Mouse (Mus musculus) liver, embryonic 13.5 days (tissue): Measurements from ENCODE around the gene Rpp30. TPM values are rescaled to one million over a fixed set of nuclear protein-coding genes. Genes with fewer than 3 reads are reported as not detected.

ENCODE experiments used
- ATAC-seq: fragments of 200-750 bp; cut with Nextera tagmentation; 2 replicates; pipeline ENCODE4 v1.8.0; 2017; ENCODE audit warnings: low read depth, mild to moderate bottlenecking, moderate number of reproducible peaks, moderate library complexity
- DNase-seq: peaks from one replicate; pipeline ENCODE4 v3.0.0; 2022
- H3K27ac ChIP-seq: fragments of 300-500 bp; sonication (generic); 2 replicates; pipeline ENCODE4 v1.5.1; 2015; ENCODE audit warnings: moderate library complexity, mild to moderate bottlenecking, inconsistent platforms
- H3K27me3 ChIP-seq: fragments of 300-500 bp; sonication (generic); 2 replicates; pipeline ENCODE4 v1.6.1; 2015; ENCODE audit warnings: mild to moderate bottlenecking, inconsistent platforms
- H3K36me3 ChIP-seq: fragments of 300-500 bp; sonication (generic); 2 replicates; pipeline ENCODE4 v1.6.1; 2015; ENCODE audit warnings: mild to moderate bottlenecking, inconsistent platforms
- H3K4me1 ChIP-seq: fragments of 300-500 bp; sonication (generic); replicated peaks from 2 replicates; pipeline ENCODE4 v1.6.1; 2015; ENCODE audit warnings: inconsistent platforms
- H3K4me2 ChIP-seq: fragments of 300-500 bp; sonication (generic); 2 replicates; pipeline ENCODE4 v1.6.1; 2015; ENCODE audit warnings: inconsistent platforms, mild to moderate bottlenecking, moderate library complexity
- H3K4me3 ChIP-seq: fragments of 300-500 bp; sonication (generic); replicated peaks from 2 replicates; pipeline ENCODE4 v1.5.1; 2015; ENCODE audit warnings: mild to moderate bottlenecking, inconsistent platforms
- H3K9ac ChIP-seq: fragments of 300-500 bp; sonication (generic); 2 replicates; pipeline ENCODE4 v1.6.1; 2015; ENCODE audit warnings: mild to moderate bottlenecking, inconsistent platforms
- H3K9me3 ChIP-seq: fragments of 300-500 bp; sonication (generic); replicated peaks from 2 replicates; pipeline ENCODE4 v1.6.1; 2016; ENCODE audit warnings: inconsistent platforms
- WGBS: fragments of 180-500 bp; shearing (Covaris S2); methylation state at CpG from one replicate; pipeline ENCODE4 v1.1.7; 2015; ENCODE audit not compliant: insufficient replicate concordance; 5-methylcytosine and 5-hydroxymethylcytosine counted together
- polyA plus RNA-seq: library from polyadenylated mRNA; unstranded; fragments of >200 nt; fragmentation: Nextera tagmentation; extraction: Ambion mirVana; gene quantifications from 2 replicates; pipeline ENCODE4 v1.2.1, GENCODE M21; 2015

Gene Rpp30
- polyA plus RNA-seq, 1 experiment from 2014 or later, result 63.4 TPM

GRCm38 (mm10) chr19:36129643-36130042 is 46.1 kb downstream of the Rpp30 start:
- H3K4me1 ChIP-seq, result peaks cover 7% of the 10 kb centered on the region; the same call in 1 of the 2 replicates
- no peaks in the 10 kb centered on the region for H3K9me3 ChIP-seq
- peak overlapping the region; percentile 34 for H3K4me2 ChIP-seq
- no peak overlapping the region for H3K9ac ChIP-seq
- peak overlapping the region; percentile 41; the same call in 1 of the 2 replicates for H3K27ac ChIP-seq
- no peaks in the 10 kb centered on the region for H3K27me3 ChIP-seq
- H3K36me3 ChIP-seq, result no peaks in the 10 kb centered on the region
- 0% methylated on average over 12 of the region's 12 CpGs for WGBS
- ATAC-seq (peak; percentile 61), DNase-seq (no peak)
- no peak overlapping the region for H3K4me3 ChIP-seq

- Histone ChIP-seq H3K36me3 (no peaks in the 10 kb centered on the region), H3K4me2 (no peak overlapping the region), H3K27ac (no peak overlapping the region), H3K27me3 (no peaks in the 10 kb centered on the region), H3K9ac (no peak overlapping the region), H3K4me3 (no peak overlapping the region), H3K4me1 (peaks cover 7% of the 10 kb centered on the region; the same call in 1 of the 2 replicates), H3K9me3 (no peaks in the 10 kb centered on the region)
- no peak for DNase-seq
- no peak for ATAC-seq
- WGBS, result 19% methylated on average over 2 of the region's 2 CpGs
These were observed 46.7 kb downstream of the Rpp30 start for GRCm38 (mm10) chr19:36130181-36130580.

- no peaks in the 10 kb centered on the region for H3K9me3 ChIP-seq
- ATAC-seq (no peak), DNase-seq (no peak)
- H3K4me3 ChIP-seq, result no peak overlapping the region
- H3K27ac ChIP-seq, result no peak overlapping the region
- WGBS, result 52% methylated on average over 6 of the region's 6 CpGs
- H3K4me2 ChIP-seq, result no peak overlapping the region
- no peaks in the 10 kb centered on the region for H3K27me3 ChIP-seq
- H3K36me3 ChIP-seq, result no peaks in the 10 kb centered on the region
- H3K9ac ChIP-seq, result no peak overlapping the region
- peaks cover 7% of the 10 kb centered on the region; the same call in 1 of the 2 replicates for H3K4me1 ChIP-seq
These were observed 48.5 kb downstream of the Rpp30 start for GRCm38 (mm10) chr19:36131990-36132389.

- 66% methylated on average over 6 of the region's 6 CpGs for WGBS
- no peak overlapping the region for H3K27ac ChIP-seq
- no peaks in the 10 kb centered on the region for H3K9me3 ChIP-seq
- ATAC-seq, result no peak
- H3K4me3 ChIP-seq, result no peak overlapping the region
- no peak overlapping the region for H3K4me2 ChIP-seq
- peaks cover 7% of the 10 kb centered on the region; the same call in 1 of the 2 replicates for H3K4me1 ChIP-seq
- H3K27me3 ChIP-seq, result no peaks in the 10 kb centered on the region
- no peak overlapping the region for H3K9ac ChIP-seq
- no peak for DNase-seq
- no peaks in the 10 kb centered on the region for H3K36me3 ChIP-seq
These were observed 49.5 kb downstream of the Rpp30 start for GRCm38 (mm10) chr19:36133064-36133463.

GRCm38 (mm10) chr19:36133731-36134130 is 50.2 kb downstream of the Rpp30 start:
- DNase-seq (no peak), ATAC-seq (no peak)
- no peak overlapping the region for H3K4me2 ChIP-seq
- H3K36me3 ChIP-seq, result no peaks in the 10 kb centered on the region
- H3K27ac ChIP-seq, result no peak overlapping the region
- H3K9ac ChIP-seq, result no peak overlapping the region
- 35% methylated on average over 5 of the region's 5 CpGs for WGBS
- H3K4me1 ChIP-seq, result peaks cover 7% of the 10 kb centered on the region; the same call in 1 of the 2 replicates
- no peak overlapping the region for H3K4me3 ChIP-seq
- no peaks in the 10 kb centered on the region for H3K27me3 ChIP-seq
- no peaks in the 10 kb centered on the region for H3K9me3 ChIP-seq

- ATAC-seq, result no peak
These were observed 60.1 kb downstream of the Rpp30 start for GRCm38 (mm10) chr19:36143571-36143970.

GRCm38 (mm10) chr19:36148578-36148977 is 65.1 kb downstream of the Rpp30 start:
- Histone ChIP-seq H3K9ac (no peak overlapping the region), H3K4me2 (no peak overlapping the region), H3K36me3 (no peaks in the 10 kb centered on the region), H3K4me1 (no peaks in the 10 kb centered on the region), H3K9me3 (no peaks in the 10 kb centered on the region), H3K4me3 (no peak overlapping the region), H3K27ac (no peak overlapping the region), H3K27me3 (no peaks in the 10 kb centered on the region)
- ATAC-seq (no peak), DNase-seq (no peak)
- 77% methylated on average over 6 of the region's 6 CpGs for WGBS

More at GRCm38 (mm10) chr19:36143571-36143970, 60.1 kb downstream of the Rpp30 start:
- H3K4me3 ChIP-seq, result no peak overlapping the region
- no peak overlapping the region for H3K4me2 ChIP-seq
- no peak overlapping the region for H3K9ac ChIP-seq
- no peaks in the 10 kb centered on the region for H3K27me3 ChIP-seq
- no peaks in the 10 kb centered on the region for H3K4me1 ChIP-seq
- H3K36me3 ChIP-seq, result no peaks in the 10 kb centered on the region
- no peak for DNase-seq
- WGBS, result 70% methylated on average over 2 of the region's 2 CpGs
- no peaks in the 10 kb centered on the region for H3K9me3 ChIP-seq
- H3K27ac ChIP-seq, result no peak overlapping the region

GRCm38 (mm10) chr19:36150241-36151007 is 66.9 kb downstream of the Rpp30 start:
- Histone ChIP-seq H3K27ac (no peak overlapping the region), H3K4me3 (no peak overlapping the region), H3K4me2 (no peak overlapping the region), H3K9ac (no peak overlapping the region), H3K4me1 (no peaks in the 10 kb centered on the region), H3K9me3 (no peaks in the 10 kb centered on the region), H3K27me3 (no peaks in the 10 kb centered on the region), H3K36me3 (no peaks in the 10 kb centered on the region)
- WGBS, result 55% methylated on average over 4 of the region's 4 CpGs
- ATAC-seq (no peak), DNase-seq (no peak)

Other genes starting within 250 kb of the Rpp30 start
- not detected in 2 replicates for gene Htr7, start 26.2 kb upstream of the Rpp30 start, polyA plus RNA-seq
- gene Ankrd1, start 36.4 kb downstream of the Rpp30 start, polyA plus RNA-seq, result 0.37 and 0.95 TPM in 2 replicates